Mouse (Mus musculus) hindbrain, embryonic 11.5 days (tissue): Measurements from ENCODE around the gene Uqcc1. TPM values are rescaled to one million over a fixed set of nuclear protein-coding genes. Genes with fewer than 3 reads are reported as not detected.

Source experiments
- ATAC-seq: fragments of 200-750 bp; cut with Nextera tagmentation; 2 replicates; pipeline ENCODE4 v1.8.0; 2017; ENCODE audit warnings: mild to moderate bottlenecking, moderate TSS enrichment, moderate library complexity; ENCODE audit not compliant: low FRiP score
- DNase-seq: peaks from one replicate; pipeline ENCODE4 v3.0.0-alpha.2; 2015; ENCODE audit warnings: low spot score
- H3K27ac ChIP-seq: fragments of 300-500 bp; sonication (generic); 2 replicates; pipeline ENCODE4 v1.5.1; 2014; ENCODE audit warnings: mild to moderate bottlenecking, low read depth, low read length
- H3K27me3 ChIP-seq: fragments of 300-500 bp; sonication (generic); 2 replicates; pipeline ENCODE4 v1.6.1; 2014; ENCODE audit warnings: mild to moderate bottlenecking, low read length, moderate library complexity, mixed read lengths; ENCODE audit not compliant: control insufficient read depth, insufficient read depth
- H3K36me3 ChIP-seq: fragments of 300-500 bp; sonication (generic); 2 replicates; pipeline ENCODE4 v1.6.1; 2014; ENCODE audit warnings: mild to moderate bottlenecking, low read length, moderate library complexity, mixed read lengths; ENCODE audit not compliant: control insufficient read depth, insufficient read depth
- H3K4me1 ChIP-seq: fragments of 300-500 bp; sonication (generic); replicated peaks from 2 replicates; pipeline ENCODE4 v1.6.1; 2014; ENCODE audit warnings: low read length, mixed read lengths; ENCODE audit not compliant: control insufficient read depth, insufficient read depth
- H3K4me2 ChIP-seq: fragments of 300-500 bp; sonication (generic); replicated peaks from 2 replicates; pipeline ENCODE4 v1.6.1; 2014; ENCODE audit warnings: mild to moderate bottlenecking, low read depth, low read length
- H3K4me3 ChIP-seq: fragments of 300-500 bp; sonication (generic); 2 replicates; pipeline ENCODE4 v1.5.1; 2014; ENCODE audit warnings: low read depth, low read length
- H3K9ac ChIP-seq: fragments of 300-500 bp; sonication (generic); 2 replicates; pipeline ENCODE4 v1.6.1; 2014; ENCODE audit warnings: low read depth, low read length
- H3K9me3 ChIP-seq: fragments of 300-500 bp; sonication (generic); 2 replicates; pipeline ENCODE4 v1.6.1; 2016; ENCODE audit warnings: low read length; ENCODE audit not compliant: control insufficient read depth
- WGBS: fragments of 180-500 bp; shearing (Covaris S2); extraction: QIAGEN DNeasy Blood & Tissue Kit; methylation state at CpG from one replicate; pipeline ENCODE4 v1.1.7; 2014; 5-methylcytosine and 5-hydroxymethylcytosine counted together
- polyA plus RNA-seq: library from polyadenylated mRNA; unstranded; fragments of >200 nt; fragmentation: Nextera tagmentation; extraction: Ambion mirVana; gene quantifications from 2 replicates; pipeline ENCODE4 v1.2.1, GENCODE M21; 2014

Uqcc1 gene
- polyA plus RNA-seq, 1 experiment from 2014 or later, result 69.6 TPM

DNA sequence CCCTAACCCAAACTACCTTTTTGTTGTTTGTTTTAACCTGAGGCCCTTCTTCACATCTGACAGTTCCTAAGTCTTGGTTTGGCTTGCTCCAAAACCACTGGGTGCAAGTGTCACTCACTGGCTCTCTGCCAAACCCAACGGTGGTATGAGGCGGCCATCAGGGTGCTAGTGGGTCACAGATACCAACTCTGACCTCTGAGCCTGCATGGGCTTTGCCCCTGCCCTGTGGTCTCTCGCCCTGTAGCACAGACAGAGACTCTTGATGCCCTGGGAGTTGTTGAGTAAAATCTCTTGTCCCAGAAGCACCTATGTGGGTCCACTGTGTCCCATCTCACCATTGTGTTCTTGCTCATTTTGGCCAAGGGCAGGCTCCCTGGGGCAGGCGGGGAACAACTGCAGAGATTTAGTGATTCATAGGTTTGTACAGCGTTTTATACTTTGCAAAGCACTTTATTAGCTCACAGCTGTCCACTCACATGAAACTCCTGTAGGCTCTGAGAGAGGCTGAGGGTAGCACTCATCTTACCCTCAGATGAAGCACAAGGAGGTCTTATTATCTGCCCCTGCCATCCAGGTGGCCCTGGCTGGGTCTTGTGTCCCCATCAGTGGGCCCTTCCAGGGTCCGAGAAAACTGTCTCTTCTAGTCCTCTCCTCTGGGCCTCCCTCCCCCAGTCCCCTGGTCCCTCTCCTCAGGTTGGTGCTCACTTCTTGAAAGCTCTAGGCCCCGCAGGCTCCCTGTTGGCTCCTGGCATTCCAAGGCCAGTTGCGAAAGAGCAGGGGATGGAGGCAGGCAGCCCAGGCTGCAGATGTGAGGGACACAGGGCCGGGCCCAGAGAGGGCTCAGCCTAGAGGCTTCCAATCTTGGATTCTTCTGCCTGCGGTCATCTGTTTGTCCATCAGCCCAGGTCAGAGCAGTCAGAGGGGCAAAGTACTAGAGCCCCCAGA, 112.5 kb downstream of the Uqcc1 start:
- H3K4me3 ChIP-seq, result no peak overlapping the region
- WGBS, result 87% methylated on average over 10 of the region's 10 CpGs
- peaks cover 8% of the 10 kb centered on the region; the same call in 1 of the 2 replicates for H3K36me3 ChIP-seq
- H3K4me2 ChIP-seq, result no peak overlapping the region; the same call in 1 of the 2 replicates
- H3K4me1 ChIP-seq, result no peaks in the 10 kb centered on the region
- no peaks in the 10 kb centered on the region for H3K9me3 ChIP-seq
- no peak overlapping the region for H3K27ac ChIP-seq
- ATAC-seq (no peak), DNase-seq (no peak)
- H3K9ac ChIP-seq, result peak overlapping the region; percentile 15; the same call in 1 of the 2 replicates
- H3K27me3 ChIP-seq, result no peaks in the 10 kb centered on the region

DNA sequence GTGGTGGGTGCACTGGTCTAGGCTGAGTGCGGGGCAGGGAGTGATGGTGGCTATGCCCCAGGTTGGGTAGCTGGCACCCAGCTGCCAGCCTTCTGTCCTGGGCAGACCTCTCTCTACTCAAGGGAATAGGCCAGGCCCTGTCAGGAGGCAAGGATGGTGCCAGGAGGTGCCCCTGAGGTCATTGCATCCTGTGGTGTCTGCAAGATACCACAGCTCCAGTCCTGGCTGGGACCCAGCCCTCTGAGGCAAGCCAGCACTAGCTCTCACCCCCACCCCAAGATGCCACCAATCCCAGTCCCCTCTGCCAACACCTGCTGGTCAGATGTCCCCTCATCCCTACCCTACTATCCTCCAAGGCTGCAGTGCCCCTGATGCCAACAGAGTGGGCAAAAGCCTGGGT, 113.9 kb downstream of the Uqcc1 start:
- 100% methylated on average over 1 of the region's 1 CpGs for WGBS
- no peaks in the 10 kb centered on the region for H3K4me1 ChIP-seq

DNA sequence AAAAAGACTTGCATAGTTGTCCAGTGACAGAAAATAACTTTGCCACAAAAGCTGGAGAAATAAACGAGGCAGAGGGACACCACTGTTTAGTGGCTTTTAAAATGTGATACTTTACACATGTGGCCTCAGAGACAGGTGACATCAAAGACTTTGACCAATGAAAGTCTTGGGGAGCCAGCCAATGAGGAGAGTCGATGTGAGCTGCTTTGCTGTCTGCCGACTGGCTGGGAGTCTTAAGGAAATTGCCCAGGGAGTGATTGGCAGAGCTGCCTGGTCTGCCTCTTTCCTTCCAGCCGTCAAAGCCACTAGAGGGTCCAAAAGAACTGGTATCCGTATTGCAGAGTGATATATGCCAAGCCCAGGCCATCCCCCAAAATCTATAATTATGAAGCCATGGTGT, 115.3 kb downstream of the Uqcc1 start:
- WGBS, result 35% methylated on average over 5 of the region's 5 CpGs
- Histone ChIP-seq H3K4me2 (no peak overlapping the region), H3K27ac (no peak overlapping the region), H3K4me1 (no peaks in the 10 kb centered on the region), H3K36me3 (no peaks in the 10 kb centered on the region), H3K9ac (no peak overlapping the region), H3K27me3 (no peaks in the 10 kb centered on the region), H3K9me3 (no peaks in the 10 kb centered on the region), H3K4me3 (no peak overlapping the region)
- no peak for DNase-seq
- ATAC-seq, result no peak

More for the DNA sequence above, 113.9 kb downstream of the Uqcc1 start:
- Histone ChIP-seq H3K4me3 (no peak overlapping the region), H3K9ac (no peak overlapping the region), H3K27ac (no peak overlapping the region), H3K36me3 (peaks cover 4% of the 10 kb centered on the region; the same call in 1 of the 2 replicates), H3K9me3 (no peaks in the 10 kb centered on the region), H3K4me2 (no peak overlapping the region), H3K27me3 (no peaks in the 10 kb centered on the region)
- no peak for DNase-seq
- ATAC-seq, result no peak

DNA sequence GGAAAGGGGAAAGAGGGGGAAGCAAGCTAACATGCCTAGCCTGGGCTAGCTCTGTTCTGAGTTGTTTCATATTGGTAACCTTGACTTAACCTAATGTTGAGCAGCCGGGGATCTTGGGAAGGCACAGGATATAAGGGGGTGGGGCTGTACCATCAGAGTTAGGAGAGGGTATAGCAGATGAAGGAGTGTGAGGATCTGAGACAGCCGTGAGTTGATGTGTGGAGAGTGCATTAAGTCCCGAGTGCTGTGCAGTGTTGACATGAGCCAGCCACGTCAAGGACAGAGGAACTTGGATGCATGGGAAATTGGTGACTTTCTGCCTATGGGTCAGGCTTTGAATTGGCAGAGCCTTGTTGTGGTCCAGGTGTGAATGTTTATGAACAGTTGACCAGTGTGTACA, 117.5 kb downstream of the Uqcc1 start:
- WGBS, result 83% methylated on average over 4 of the region's 4 CpGs
- DNase-seq (no peak), ATAC-seq (no peak)
- Histone ChIP-seq H3K4me1 (no peaks in the 10 kb centered on the region), H3K4me3 (no peak overlapping the region), H3K9ac (no peak overlapping the region), H3K4me2 (no peak overlapping the region), H3K9me3 (no peaks in the 10 kb centered on the region), H3K27ac (no peak overlapping the region), H3K36me3 (no peaks in the 10 kb centered on the region), H3K27me3 (no peaks in the 10 kb centered on the region)

DNA sequence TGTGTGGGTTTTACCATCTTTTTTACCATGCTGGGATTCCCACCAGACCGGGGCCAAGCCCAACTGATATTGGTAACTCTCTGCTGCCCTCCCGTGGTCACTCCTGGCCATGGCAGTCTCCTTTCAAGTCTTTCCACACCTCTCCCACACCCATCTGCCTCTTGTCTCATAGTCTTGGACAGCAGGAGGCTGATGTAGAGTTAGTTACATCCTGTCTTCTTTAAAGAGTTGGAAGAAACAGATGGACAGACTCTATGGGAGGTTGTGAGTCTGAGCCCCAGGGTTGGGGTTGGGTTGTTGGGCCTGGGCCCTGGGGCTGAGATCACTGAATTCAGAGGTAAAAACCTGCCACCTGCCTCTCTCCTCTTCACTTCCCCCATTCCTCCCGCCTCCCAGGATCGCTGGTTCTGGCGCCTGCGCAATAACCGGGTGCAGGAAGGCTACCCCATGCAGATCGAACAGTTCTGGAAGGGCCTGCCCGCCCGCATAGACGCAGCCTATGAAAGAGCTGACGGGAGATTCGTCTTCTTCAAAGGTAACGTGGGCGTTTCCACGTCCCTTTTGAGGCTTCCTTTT, 118.2 kb downstream of the Uqcc1 start:
- Histone ChIP-seq H3K36me3 (no peaks in the 10 kb centered on the region), H3K4me2 (no peak overlapping the region), H3K9me3 (no peaks in the 10 kb centered on the region), H3K27me3 (no peaks in the 10 kb centered on the region), H3K4me1 (no peaks in the 10 kb centered on the region), H3K27ac (no peak overlapping the region), H3K9ac (no peak overlapping the region), H3K4me3 (no peak overlapping the region)
- ATAC-seq (peak; percentile 22; the same call in 1 of the 2 replicates), DNase-seq (peak; percentile 90)
- WGBS, result 34% methylated on average over 16 of the region's 16 CpGs

DNA sequence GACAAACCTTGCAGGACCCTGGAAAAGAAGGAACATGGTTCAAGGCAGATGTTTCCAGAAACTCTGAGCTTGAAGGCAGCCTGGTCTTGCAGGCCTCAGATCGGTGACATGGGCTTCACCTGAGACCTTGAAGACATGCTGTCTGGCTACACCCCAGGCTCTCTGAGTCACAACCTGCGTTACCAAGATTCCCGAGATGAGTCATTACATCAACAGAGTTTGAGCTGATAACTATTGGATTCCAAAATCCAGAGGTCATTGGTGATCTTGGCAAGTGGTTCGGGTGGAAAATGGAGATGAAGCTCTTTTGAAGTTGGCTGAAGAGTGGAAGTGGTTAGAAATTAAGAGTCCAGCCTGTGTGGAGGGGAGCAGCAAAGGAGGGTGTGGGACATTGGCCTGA, 120.5 kb downstream of the Uqcc1 start:
- ATAC-seq, result no peak
- WGBS, result 86% methylated on average over 4 of the region's 4 CpGs
- no peak overlapping the region for H3K9ac ChIP-seq

DNA sequence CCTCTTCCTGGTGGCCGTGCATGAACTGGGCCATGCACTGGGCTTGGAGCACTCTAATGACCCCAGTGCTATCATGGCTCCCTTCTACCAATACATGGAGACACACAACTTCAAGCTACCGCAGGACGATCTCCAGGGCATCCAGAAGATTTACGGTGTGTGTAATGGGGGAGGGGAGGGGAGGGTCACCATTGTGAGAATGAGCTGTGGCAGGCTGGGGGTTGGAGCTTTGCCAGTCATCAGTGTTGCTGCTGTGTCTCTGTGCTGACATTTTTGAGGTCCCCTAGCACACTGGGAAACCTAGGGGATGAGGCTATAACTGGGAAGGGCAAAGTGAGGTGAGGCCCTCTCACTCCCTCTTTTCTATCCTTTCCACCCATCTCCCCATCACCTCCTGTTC, 122.7 kb downstream of the Uqcc1 start:
- H3K27me3 ChIP-seq, result no peaks in the 10 kb centered on the region
- H3K4me3 ChIP-seq, result no peak overlapping the region
- H3K36me3 ChIP-seq, result no peaks in the 10 kb centered on the region
- no peaks in the 10 kb centered on the region for H3K4me1 ChIP-seq
- WGBS, result 83% methylated on average over 4 of the region's 4 CpGs
- H3K27ac ChIP-seq, result no peak overlapping the region
- no peak overlapping the region for H3K9ac ChIP-seq
- H3K9me3 ChIP-seq, result no peaks in the 10 kb centered on the region
- H3K4me2 ChIP-seq, result no peak overlapping the region
- ATAC-seq (no peak), DNase-seq (no peak)

More for the DNA sequence above, 120.5 kb downstream of the Uqcc1 start:
- Histone ChIP-seq H3K27me3 (no peaks in the 10 kb centered on the region), H3K4me3 (no peak overlapping the region), H3K36me3 (no peaks in the 10 kb centered on the region), H3K4me2 (no peak overlapping the region), H3K9me3 (no peaks in the 10 kb centered on the region), H3K27ac (no peak overlapping the region), H3K4me1 (no peaks in the 10 kb centered on the region)
- DNase-seq, result no peak

DNA sequence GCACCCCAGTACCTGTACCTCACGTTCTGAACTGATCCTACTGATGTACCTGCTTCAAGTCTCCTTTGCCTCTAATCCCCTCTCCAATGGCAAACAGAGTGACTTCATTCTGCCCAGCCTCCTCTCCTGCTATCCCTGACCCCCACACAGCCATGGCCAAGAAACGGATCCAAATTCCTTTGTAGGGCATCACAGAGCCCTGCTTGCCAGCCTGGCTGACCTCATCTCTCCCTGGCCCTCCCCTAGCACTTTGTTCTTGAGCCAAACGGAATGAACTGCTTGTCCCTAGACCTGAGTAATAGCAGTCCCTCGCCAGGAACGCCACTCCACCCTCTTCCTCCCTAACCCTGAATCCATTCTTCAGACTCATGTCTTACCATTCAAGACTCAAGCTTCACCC, 123.6 kb downstream of the Uqcc1 start:
- Histone ChIP-seq H3K9ac (no peak overlapping the region), H3K27ac (no peak overlapping the region), H3K9me3 (no peaks in the 10 kb centered on the region), H3K36me3 (no peaks in the 10 kb centered on the region), H3K4me1 (no peaks in the 10 kb centered on the region), H3K4me3 (no peak overlapping the region), H3K27me3 (no peaks in the 10 kb centered on the region), H3K4me2 (no peak overlapping the region)
- 81% methylated on average over 5 of the region's 5 CpGs for WGBS
- ATAC-seq (no peak), DNase-seq (no peak)

DNA sequence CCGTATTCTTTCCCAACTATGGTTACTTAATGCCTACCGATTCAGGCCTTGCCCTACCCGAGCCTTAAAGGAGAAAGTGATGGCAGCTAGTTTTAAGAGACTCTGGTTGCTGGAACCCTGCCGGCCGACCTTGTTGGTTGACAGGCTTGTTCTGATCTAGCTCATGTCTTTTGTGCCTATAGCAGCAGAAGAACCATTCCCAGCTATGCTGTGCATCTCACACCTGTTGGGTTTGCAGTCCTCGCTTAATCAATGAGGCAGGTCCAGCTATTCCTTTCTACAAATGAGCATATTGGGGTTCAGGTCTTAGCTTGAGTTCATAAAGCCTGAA, 124.2 kb downstream of the Uqcc1 start:
- Histone ChIP-seq H3K9me3 (no peaks in the 10 kb centered on the region), H3K4me2 (no peak overlapping the region), H3K4me1 (no peaks in the 10 kb centered on the region), H3K27me3 (no peaks in the 10 kb centered on the region), H3K36me3 (no peaks in the 10 kb centered on the region), H3K27ac (no peak overlapping the region), H3K9ac (no peak overlapping the region), H3K4me3 (no peak overlapping the region)
- ATAC-seq (no peak), DNase-seq (no peak)
- 87% methylated on average over 6 of the region's 6 CpGs for WGBS
